Mouse (Mus musculus) thymus, adult 2 months (tissue): ENCODE data around the gene Trpm6.

Experiments used
- CTCF ChIP-seq: fragments of 200-500 bp; IDR thresholded peaks from 2 replicates; pipeline ENCODE4 v1.5.1; 2012; ENCODE audit warnings: mild to moderate bottlenecking, control low read depth, low read length, moderate library complexity, borderline replicate concordance; ENCODE audit not compliant: control insufficient read depth, poor library complexity, insufficient read depth; ENCODE audit errors: extremely low read depth
- POLR2A ChIP-seq: fragments of 200-500 bp; IDR thresholded peaks from 2 replicates; pipeline ENCODE4 v1.6.1; 2012; ENCODE audit warnings: mild to moderate bottlenecking, low read length, control low read depth, moderate library complexity; ENCODE audit not compliant: control insufficient read depth, poor library complexity, insufficient read depth; ENCODE audit errors: extremely low read depth

GRCm38 (mm10) chr19:18879264-18879663 lies 129.5 kb downstream of the Trpm6 start:
- TF ChIP-seq CTCF: no peak
- TF ChIP-seq POLR2A: no peak
